Mouse (Mus musculus) cerebellum, adult 2 months (tissue): ENCODE data around the gene AC140267.1.

Source experiments
- CTCF ChIP-seq: fragments of 200-500 bp; IDR thresholded peaks from 2 replicates; pipeline ENCODE4 v1.5.1; 2011; ENCODE audit warnings: low read depth, mild to moderate bottlenecking, control low read depth, low read length, moderate library complexity, borderline replicate concordance; ENCODE audit not compliant: insufficient read depth
- POLR2A ChIP-seq: fragments of 200-500 bp; IDR thresholded peaks from 2 replicates; pipeline ENCODE4 v1.6.1; 2011; ENCODE audit warnings: low read length, control low read depth, borderline replicate concordance; ENCODE audit not compliant: insufficient read depth

- TF ChIP-seq CTCF (no peak), POLR2A (no peak)
Observed at GRCm38 (mm10) chr15:80228071-80228800, 7.4 kb upstream of the AC140267.1 start.
